Mouse (Mus musculus) Patski (cell line): ENCODE measurements at regions not wholly inside any gene's neighbourhood (a gene's known extent, or its start where the extent isn't known, plus 50 kb on each side); places are given as distances from the start of the nearest gene placed in this dataset.

Source experiments
- ATAC-seq: fragments of 100-300 bp; one replicate; pipeline ENCODE4 v1.8.0; 2021
- CTCF ChIA-PET: fragments of 350-600 bp; sonication (Branson Sonifier 250); formaldehyde crosslinking; loops from one replicate; lab custom pipeline; 2022; ENCODE audit warnings: inconsistent platforms; lab: Charles Lee
- POLR2A ChIA-PET: fragments of 350-600 bp; sonication (Branson Sonifier 250); formaldehyde crosslinking; loops from one replicate; lab custom pipeline; 2022; ENCODE audit warnings: antibody characterized with exemption, inconsistent platforms; lab: Charles Lee
- DNase-seq: peaks from one replicate; pipeline ENCODE4 v3.0.0-alpha.2; 2011; ENCODE audit warnings: low read depth, low spot score
- H3K27me3 ChIP-seq: fragments of 371-371 bp; one replicate; pipeline ENCODE4 v1.5.1; 2021
- CTCF ChIP-seq: fragments of 100-300 bp; IDR thresholded peaks from one replicate; pipeline ENCODE4 v1.5.1; 2021
- in situ Hi-C: fragments of 300-500 bp; cut with MboI; formaldehyde crosslinking; loops from 3 replicates; pipeline ENCODE4 v1.11.1; 2018; ENCODE audit warnings: low pct_unique_long_range_greater_than_20kb, mixed read lengths

DNA sequence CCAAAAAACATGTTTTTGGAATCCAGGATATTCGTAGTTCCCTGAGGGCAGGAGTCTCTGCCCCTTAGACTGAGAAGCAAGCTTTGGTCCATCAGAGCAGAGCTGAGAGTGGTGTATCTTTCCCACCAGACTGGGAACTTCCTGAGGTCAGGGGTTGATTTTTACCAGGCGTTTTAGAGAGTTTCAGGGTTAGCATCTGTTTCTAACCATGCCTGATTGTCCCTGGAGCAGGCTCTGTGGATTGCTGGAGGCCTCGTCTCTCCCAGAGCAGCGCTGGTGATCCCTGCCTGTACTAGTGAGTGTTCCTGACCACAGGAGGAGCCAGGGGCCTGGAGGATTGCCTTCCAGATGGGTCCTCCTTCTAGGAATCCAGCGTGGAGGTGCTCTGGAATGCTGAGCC is 72.8 kb upstream of the 1600014C23Rik start:
- POLR2A ChIA-PET = interaction anchor here (0.6 to 1.0 kb wide), 2 partner anchors 71 to 224 kb away, joined by 3 to 4 read pairs; no protein-coding TSS in a partner anchor
- H3K27me3 ChIP-seq = no peaks in the 10 kb centered on the region
- no peak for ATAC-seq
- TF ChIP-seq CTCF = no peak
- in situ Hi-C loops = no loop called here
- CTCF ChIA-PET = interaction anchor here (0.8 to 1.6 kb wide), 4 partner anchors 10 to 326 kb away, joined by 3 to 4 read pairs (median 4); partner anchors contain the start of gene Vegfa
- no peak for DNase-seq

- ChIA-PET POLR2A (interaction anchor here (0.6 to 1.0 kb wide), 2 partner anchors 23 to 225 kb away, joined by 3 to 4 read pairs; no protein-coding TSS in a partner anchor), CTCF (interaction anchor here (1.3 to 1.6 kb wide), 3 partner anchors 9 to 327 kb away, joined by 4 read pairs; partner anchors contain the start of gene Vegfa)
- in situ Hi-C loops = no loop called here
- ATAC-seq = peak; percentile 42
- no peaks in the 10 kb centered on the region for H3K27me3 ChIP-seq
- DNase-seq = no peak
- no peak for TF ChIP-seq CTCF
Measured at GRCm38 (mm10) chr17:45805471-45806082, 71.9 kb upstream of the 1600014C23Rik start.

DNA sequence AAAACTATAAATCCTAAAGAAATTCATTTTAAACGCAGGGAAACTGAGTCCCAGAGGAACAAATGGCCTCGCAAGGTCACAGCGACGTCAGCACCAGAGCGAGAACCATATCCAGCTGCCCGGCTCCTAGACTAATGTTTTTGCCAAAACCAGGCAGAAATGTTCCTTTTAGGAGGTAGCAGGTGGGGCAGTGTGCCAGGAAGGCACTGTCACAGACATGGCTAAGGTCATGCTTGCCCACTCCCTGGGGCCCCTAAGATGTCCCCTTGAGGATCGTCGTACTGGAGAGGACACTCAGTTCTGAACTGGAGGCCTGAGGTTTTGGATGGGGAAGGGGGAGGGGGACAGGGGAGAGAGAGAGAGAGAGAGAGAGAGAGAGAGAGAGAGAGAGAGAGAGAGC is 69.7 kb upstream of the 1600014C23Rik start:
- POLR2A ChIA-PET = interaction anchor here (0.6 kb wide), 1 partner anchor 13 kb away, joined by 4 read pairs; no protein-coding TSS in a partner anchor

GRCm38 (mm10) chr17:45802439-45802838 is 68.8 kb upstream of the 1600014C23Rik start:
- ChIA-PET CTCF (interaction anchor here (0.8 to 1.3 kb wide), 2 partner anchors 8 to 12 kb away, joined by 3 read pairs; no protein-coding TSS in a partner anchor), POLR2A (no interaction called here)
- in situ Hi-C loops = loop anchor here (5.0 kb wide), 1 partner anchor 65 kb away; no protein-coding TSS in a partner anchor
- DNase-seq (no peak), ATAC-seq (no peak)
- no peaks in the 10 kb centered on the region for H3K27me3 ChIP-seq
- no peak for TF ChIP-seq CTCF

More for the DNA sequence above, 69.7 kb upstream of the 1600014C23Rik start:
- DNase-seq (no peak), ATAC-seq (no peak)
- CTCF ChIA-PET = interaction anchor here (0.8 to 1.4 kb wide), 4 partner anchors 9 to 68 kb away, joined by 3 to 5 read pairs (median 4); no protein-coding TSS in a partner anchor
- H3K27me3 ChIP-seq = no peaks in the 10 kb centered on the region
- no peak for TF ChIP-seq CTCF
- in situ Hi-C loops = loop anchor here (5.0 kb wide), 1 partner anchor 66 kb away; no protein-coding TSS in a partner anchor

DNA sequence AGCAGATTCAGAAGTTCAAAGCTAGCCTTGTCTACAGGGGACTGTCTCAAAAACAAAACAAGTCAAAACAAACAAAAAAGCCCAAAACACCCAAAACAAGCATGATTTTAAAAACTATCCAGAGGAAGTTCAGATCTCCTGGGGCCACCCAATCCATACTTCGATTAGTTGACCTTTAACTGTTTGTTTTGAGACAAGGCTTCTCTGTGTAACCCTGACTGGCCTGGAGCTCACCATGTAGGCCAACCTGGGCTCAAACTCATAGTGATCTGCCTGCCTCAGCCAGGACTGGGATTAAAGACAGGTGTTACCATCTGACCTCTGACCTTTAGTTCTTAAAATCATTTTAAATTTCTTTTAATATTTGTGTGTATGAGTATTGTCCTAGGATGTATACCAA is 66.1 kb upstream of the 1600014C23Rik start:
- in situ Hi-C loops = loop anchor here (5.0 kb wide), 1 partner anchor 62 kb away; no protein-coding TSS in a partner anchor
- TF ChIP-seq CTCF = no peak

GRCm38 (mm10) chr17:45798996-45799395 is 65.4 kb upstream of the 1600014C23Rik start:
- in situ Hi-C loops = no loop called here
- CTCF ChIA-PET = interaction anchor here (0.8 to 1.9 kb wide), 3 partner anchors 11 to 64 kb away, joined by 3 to 6 read pairs (median 3); no protein-coding TSS in a partner anchor
- TF ChIP-seq CTCF = no peak
- no peaks in the 10 kb centered on the region for H3K27me3 ChIP-seq
- POLR2A ChIA-PET = no interaction called here
- DNase-seq = no peak
- ATAC-seq = no peak

More for the DNA sequence above, 66.1 kb upstream of the 1600014C23Rik start:
- DNase-seq (no peak), ATAC-seq (no peak)
- CTCF ChIA-PET = interaction anchor here (1.0 to 1.4 kb wide), 2 partner anchors 16 to 23 kb away, joined by 3 to 4 read pairs; no protein-coding TSS in a partner anchor
- no peaks in the 10 kb centered on the region for H3K27me3 ChIP-seq
- POLR2A ChIA-PET = interaction anchor here (0.6 to 0.7 kb wide), 2 partner anchors 16 to 19 kb away, joined by 3 read pairs; no protein-coding TSS in a partner anchor

DNA sequence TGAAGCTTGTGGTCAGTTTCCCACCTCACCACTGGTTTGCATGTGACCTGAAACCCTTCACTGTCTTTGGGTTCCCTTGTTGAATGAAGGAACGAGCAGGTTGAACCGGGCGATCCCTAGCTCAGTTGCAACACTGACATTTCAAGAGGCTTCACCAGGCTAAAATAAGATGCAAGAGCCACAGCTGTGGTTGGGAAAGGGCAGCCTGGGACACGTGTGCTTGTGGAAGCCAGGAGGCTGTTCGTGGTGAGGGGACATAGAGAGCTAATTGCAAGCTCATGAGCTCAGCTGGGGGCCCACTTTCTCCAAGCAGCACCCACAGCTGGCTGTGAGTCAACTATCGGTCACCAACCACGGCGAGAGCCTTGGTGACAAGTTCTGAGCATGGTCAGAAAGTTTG is 64.8 kb upstream of the 1600014C23Rik start:
- ChIA-PET CTCF (interaction anchor here (0.8 to 1.9 kb wide), 2 partner anchors 11 to 63 kb away, joined by 3 to 6 read pairs; no protein-coding TSS in a partner anchor), POLR2A (interaction anchor here (1.1 kb wide), 1 partner anchor 19 kb away, joined by 7 read pairs; no protein-coding TSS in a partner anchor)
- in situ Hi-C loops = no loop called here
- TF ChIP-seq CTCF = no peak
- ATAC-seq (no peak), DNase-seq (no peak)
- H3K27me3 ChIP-seq = no peaks in the 10 kb centered on the region

DNA sequence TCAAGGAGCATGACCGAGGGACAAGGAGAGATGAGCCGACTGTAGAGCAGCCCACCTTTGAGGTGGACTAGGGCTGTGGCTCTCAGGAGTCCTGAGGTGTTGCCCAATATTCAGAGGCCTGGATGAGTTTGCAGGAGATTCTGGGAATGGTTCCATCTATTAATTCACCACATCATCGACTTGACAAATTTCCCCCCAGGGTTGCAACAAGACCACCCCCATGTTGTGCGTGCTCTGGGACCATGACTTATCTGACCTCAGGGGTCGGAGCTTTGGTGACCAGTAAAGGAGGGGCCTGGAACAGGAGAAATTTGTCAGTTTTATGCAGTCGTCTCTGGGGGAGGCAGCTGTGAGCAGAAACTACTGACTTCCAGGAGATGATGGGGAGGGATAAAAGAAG is 63.5 kb upstream of the 1600014C23Rik start:
- DNase-seq = peak; percentile 54
- in situ Hi-C loops = no loop called here
- ChIA-PET POLR2A (no interaction called here), CTCF (interaction anchor here (1.5 to 1.9 kb wide), 2 partner anchors 9 to 62 kb away, joined by 4 to 6 read pairs; no protein-coding TSS in a partner anchor)
- no peak for ATAC-seq
- H3K27me3 ChIP-seq = no peaks in the 10 kb centered on the region
- no peak for TF ChIP-seq CTCF

DNA sequence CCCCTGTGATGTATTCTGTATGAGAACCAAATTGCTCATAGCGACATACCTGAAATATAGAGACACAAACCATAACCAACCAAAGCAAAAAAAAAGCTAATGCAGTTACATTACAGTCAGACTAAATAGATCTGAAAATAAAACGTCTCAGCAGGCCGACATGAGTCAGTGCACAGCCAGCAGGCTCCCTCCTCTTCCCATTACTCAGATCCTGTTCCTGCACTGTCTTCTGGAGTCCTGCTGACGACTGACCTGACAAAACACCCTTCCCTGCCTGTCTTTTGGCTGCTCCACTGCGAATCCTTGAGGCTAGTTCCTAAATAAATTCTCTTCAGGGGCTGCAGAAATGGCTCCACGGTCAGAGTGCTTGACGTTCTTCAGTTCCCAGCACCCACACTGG is 61.3 kb upstream of the 1600014C23Rik start:
- no peaks in the 10 kb centered on the region for H3K27me3 ChIP-seq
- POLR2A ChIA-PET = no interaction called here
- in situ Hi-C loops = no loop called here
- CTCF ChIA-PET = interaction anchor here (1.1 to 1.3 kb wide), 2 partner anchors 8 to 17 kb away, joined by 3 to 4 read pairs; no protein-coding TSS in a partner anchor
- DNase-seq (no peak), ATAC-seq (no peak)
- TF ChIP-seq CTCF = no peak

DNA sequence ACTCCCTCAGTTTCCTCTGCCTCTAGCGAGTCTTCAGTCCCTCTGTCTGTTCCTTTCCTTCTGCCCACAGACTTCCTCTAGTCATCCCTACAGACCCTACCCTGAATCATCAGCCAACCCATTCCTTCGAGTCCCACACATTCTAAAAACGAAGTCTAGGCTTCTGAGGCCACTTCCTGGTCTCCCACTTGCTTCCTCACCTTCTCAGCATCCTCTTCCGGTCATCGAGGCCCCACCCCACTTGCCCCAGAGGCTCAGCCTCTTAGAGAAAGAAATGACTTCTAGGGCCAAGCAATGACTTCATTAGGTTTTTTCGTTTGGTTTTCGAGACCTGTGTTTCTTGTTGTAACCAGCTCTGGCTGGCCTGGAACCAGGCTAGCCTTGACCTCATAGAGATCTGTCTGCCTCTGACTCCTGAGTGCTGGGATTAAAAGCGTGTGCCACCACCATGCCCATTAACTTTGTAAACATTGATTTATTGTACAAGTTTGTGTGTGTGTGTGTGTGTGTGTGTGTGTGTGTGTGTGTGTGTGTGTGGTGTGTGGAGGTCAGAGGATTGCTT is 57.4 kb upstream of the 1600014C23Rik start:
- no peak for TF ChIP-seq CTCF
- ATAC-seq (no peak), DNase-seq (no peak)
- no peaks in the 10 kb centered on the region for H3K27me3 ChIP-seq
- ChIA-PET CTCF (interaction anchor here (1.3 kb wide), 1 partner anchor 28 kb away, joined by 5 read pairs; no protein-coding TSS in a partner anchor), POLR2A (interaction anchor here (0.7 kb wide), 1 partner anchor 96 kb away, joined by 3 read pairs; no protein-coding TSS in a partner anchor)
- in situ Hi-C loops = no loop called here
